Mouse (Mus musculus): ENCODE measurements around the gene Eif4e3.
A peak's percentile ranks its signal among the peaks of the same experiment; 100 is the strongest.

The Eif4e3 gene

GRCm38 (mm10) chr6:99624542-99624941, 42.0 kb downstream of the Eif4e3 start:
- no peak for DNase-seq (ENCODE audit: low spot score)

- DNase-seq (ENCODE audit: low spot score): no peak
Measured at GRCm38 (mm10) chr6:99623641-99624040, 42.9 kb downstream of the Eif4e3 start.

GRCm38 (mm10) chr6:99621167-99621566, 45.4 kb downstream of the Eif4e3 start:
- DNase-seq (ENCODE audit: low spot score): no peak

GRCm38 (mm10) chr6:99620471-99620870, 46.1 kb downstream of the Eif4e3 start:
- no peak for DNase-seq (ENCODE audit: low spot score)

GRCm38 (mm10) chr6:99619964-99620363, 46.6 kb downstream of the Eif4e3 start:
- no peak for DNase-seq (ENCODE audit: low spot score)

- DNase-seq (ENCODE audit: low spot score): no peak
Measured at GRCm38 (mm10) chr6:99619466-99619865, 47.1 kb downstream of the Eif4e3 start.

- DNase-seq (ENCODE audit: low spot score): no peak
Measured at GRCm38 (mm10) chr6:99617867-99618266, 48.7 kb downstream of the Eif4e3 start.

GRCm38 (mm10) chr6:99617415-99617814, 49.2 kb downstream of the Eif4e3 start:
- no peak for DNase-seq (ENCODE audit: low spot score)

- no peak for DNase-seq (ENCODE audit: low spot score)
Measured at GRCm38 (mm10) chr6:99615272-99615751, 51.3 kb downstream of the Eif4e3 start.

- DNase-seq (ENCODE audit: low spot score): no peak
Measured at GRCm38 (mm10) chr6:99614566-99615271, 51.9 kb downstream of the Eif4e3 start.

GRCm38 (mm10) chr6:99611866-99612265, 54.7 kb downstream of the Eif4e3 start:
- no peak for DNase-seq (ENCODE audit: low spot score)

- no peak for DNase-seq (ENCODE audit: low spot score)
Measured at GRCm38 (mm10) chr6:99610454-99611427, 55.8 kb downstream of the Eif4e3 start.

GRCm38 (mm10) chr6:99606079-99606478, 60.5 kb downstream of the Eif4e3 start:
- no peak for DNase-seq (ENCODE audit: low spot score)

GRCm38 (mm10) chr6:99604758-99605157, 61.8 kb downstream of the Eif4e3 start:
- DNase-seq (ENCODE audit: low spot score): peak; percentile 64

GRCm38 (mm10) chr6:99602434-99602833, 64.1 kb downstream of the Eif4e3 start:
- DNase-seq (ENCODE audit: low spot score): no peak

- DNase-seq (ENCODE audit: low spot score): no peak
Measured at GRCm38 (mm10) chr6:99600886-99601285, 65.7 kb downstream of the Eif4e3 start.

- DNase-seq (ENCODE audit: low spot score): peak; percentile 28
Measured at GRCm38 (mm10) chr6:99600168-99600793, 66.3 kb downstream of the Eif4e3 start.

GRCm38 (mm10) chr6:99599651-99600050, 66.9 kb downstream of the Eif4e3 start:
- DNase-seq (ENCODE audit: low spot score): no peak

- DNase-seq (ENCODE audit: low spot score): no peak
Measured at GRCm38 (mm10) chr6:99599229-99599628, 67.3 kb downstream of the Eif4e3 start.

- DNase-seq (ENCODE audit: low spot score): no peak
Measured at GRCm38 (mm10) chr6:99577040-99577439, 89.5 kb downstream of the Eif4e3 start.

- DNase-seq (ENCODE audit: low spot score): no peak
Measured at GRCm38 (mm10) chr6:99575633-99576032, 90.9 kb downstream of the Eif4e3 start.
